Mouse (Mus musculus) myocyte (in vitro differentiated cells): ENCODE measurements around the gene Klb. TPM values are rescaled to one million over a fixed set of nuclear protein-coding genes. Genes with fewer than 3 reads are reported as not detected.

Source experiments
- H3K27me3 ChIP-seq: one replicate; pipeline ENCODE4 v1.6.1; 2011; ENCODE audit not compliant: control insufficient read depth, insufficient read depth, insufficient read length
- H3K36me3 ChIP-seq: one replicate; pipeline ENCODE4 v1.6.1; 2011; ENCODE audit not compliant: control insufficient read depth, insufficient read depth
- H3K4me2 ChIP-seq: one replicate; pipeline ENCODE4 v1.6.1; 2011; ENCODE audit warnings: low read depth, control low read depth
- H3K4me3 ChIP-seq: one replicate; pipeline ENCODE4 v1.5.1; 2011; ENCODE audit warnings: mild to moderate bottlenecking, control low read depth, moderate library complexity
- H3K79me2 ChIP-seq: one replicate; pipeline ENCODE4 v1.6.1; 2011; ENCODE audit not compliant: control insufficient read depth, insufficient read depth
- H3ac ChIP-seq: one replicate; pipeline ENCODE4 v1.6.1; 2011; ENCODE audit not compliant: control insufficient read depth, insufficient read length
- CEBPB ChIP-seq: IDR thresholded peaks from 2 replicates; pipeline ENCODE4 v1.6.1; 2011; ENCODE audit warnings: mild to moderate bottlenecking, moderate library complexity; ENCODE audit not compliant: poor library complexity, insufficient read depth, severe bottlenecking
- E2F4 ChIP-seq: IDR thresholded peaks from one replicate; pipeline ENCODE4 v1.6.1; 2011; ENCODE audit warnings: mild to moderate bottlenecking, control low read depth, moderate library complexity; ENCODE audit not compliant: insufficient read depth
- MAX ChIP-seq: IDR thresholded peaks from one replicate; pipeline ENCODE4 v1.6.1; 2011; ENCODE audit warnings: low read depth, mild to moderate bottlenecking, control low read depth
- MYOD1 ChIP-seq, 3 experiments: IDR thresholded peaks; one replicate each; pipeline ENCODE4 v1.6.1; 2011; ENCODE audit warnings: control low read depth in 2 of 3, low read depth in 2 of 3, mild to moderate bottlenecking in 2 of 3, moderate library complexity in 1 of 3; ENCODE audit not compliant: insufficient read length in 2 of 3, control insufficient read depth in 1 of 3
- MYOG ChIP-seq, 3 experiments: IDR thresholded peaks; one replicate each; pipeline ENCODE4 v1.6.1; 2011; ENCODE audit warnings: control low read depth in 2 of 3, low read depth in 2 of 3, mild to moderate bottlenecking in 2 of 3; ENCODE audit not compliant: insufficient read length in 2 of 3, control insufficient read depth in 1 of 3, insufficient read depth in 1 of 3
- POLR2A ChIP-seq: IDR thresholded peaks from one replicate; pipeline ENCODE4 v1.6.1; 2011; ENCODE audit warnings: low read depth, mild to moderate bottlenecking, control low read depth, moderate library complexity; ENCODE audit not compliant: insufficient read length
- POLR2AphosphoS2 ChIP-seq: IDR thresholded peaks from one replicate; pipeline ENCODE4 v1.6.1; 2011; ENCODE audit warnings: low read depth, control low read depth; ENCODE audit not compliant: insufficient read length
- REST ChIP-seq: IDR thresholded peaks from one replicate; pipeline ENCODE4 v1.6.1; 2011; ENCODE audit warnings: mild to moderate bottlenecking, control low read depth, moderate library complexity; ENCODE audit not compliant: insufficient read depth, insufficient read length
- SRF ChIP-seq: IDR thresholded peaks from one replicate; pipeline ENCODE4 v1.6.1; 2011; ENCODE audit warnings: low read depth; ENCODE audit not compliant: control insufficient read depth, insufficient read length
- TCF12 ChIP-seq: IDR thresholded peaks from one replicate; pipeline ENCODE4 v1.6.1; 2011; ENCODE audit warnings: mild to moderate bottlenecking, control low read depth; ENCODE audit not compliant: poor library complexity, insufficient read depth, severe bottlenecking
- TCF3 ChIP-seq: IDR thresholded peaks from one replicate; pipeline ENCODE4 v1.6.1; 2011; ENCODE audit warnings: low read depth, control low read depth; ENCODE audit not compliant: insufficient read length
- USF1 ChIP-seq: IDR thresholded peaks from one replicate; pipeline ENCODE4 v1.6.1; 2011; ENCODE audit warnings: low read depth, mild to moderate bottlenecking, control low read depth, moderate library complexity
- polyA plus RNA-seq: library from polyadenylated mRNA; unstranded; fragments of >200 nt; fragmentation: generic; extraction: Trizol; gene quantifications from one replicate; pipeline ENCODE4 v1.2.1, GENCODE M21; 2012; ENCODE audit warnings: missing spikeins

Gene Klb
- polyA plus RNA-seq, 1 experiment, result 0.01 TPM

GRCm38 (mm10) chr5:65334788-65335187 lies 13.3 kb upstream of the Klb start:
- Histone ChIP-seq H3K4me3 (peak overlapping the region; percentile 66), H3K4me2 (peak overlapping the region; percentile 76), H3ac (peak overlapping the region; percentile 59), H3K36me3 (no peaks in the 10 kb centered on the region), H3K79me2 (peaks cover 42% of the 10 kb centered on the region), H3K27me3 (no peaks in the 10 kb centered on the region)
- TF ChIP-seq POLR2A (no peak), TCF12 (no peak), USF1 (no peak), E2F4 (no peak), POLR2AphosphoS2 (no peak)

GRCm38 (mm10) chr5:65335298-65336074 lies 12.6 kb upstream of the Klb start, which contains the start of gene Rfc1:
Gene Rfc1, minus strand, starts transcription at chr5:65335670.
- Histone ChIP-seq H3K4me2 (peak within 1 kb of the TSS; percentile 76), H3K27me3 (no peaks in the 10 kb centered on the region), H3K4me3 (peak within 1 kb of the TSS; percentile 66), H3ac (peak within 1 kb of the TSS; percentile 59), H3K36me3 (no peaks in the 10 kb centered on the region), H3K79me2 (peaks cover 42% of the 10 kb centered on the region)
- TF ChIP-seq POLR2AphosphoS2, result peak; percentile 84
- no peak for TF ChIP-seq MYOD1 (IDR thresholded peaks at IDR 0.05; ENCODE audit: control insufficient read depth in 1 of 3, insufficient read length in 2 of 3, low read depth in 2 of 3)
- TF ChIP-seq MYOG (IDR thresholded peaks at IDR 0.05; ENCODE audit: control insufficient read depth in 1 of 3, insufficient read depth in 1 of 3, insufficient read length in 2 of 3, low read depth in 2 of 3), result peak in 1 of 3 experiments; percentile 17
- peak; percentile 88 for TF ChIP-seq POLR2A
- peak; percentile 80 for TF ChIP-seq E2F4
- peak; percentile 77 for TF ChIP-seq SRF
- TF ChIP-seq USF1, result no peak

- Histone ChIP-seq H3K4me3 (peak overlapping the region; percentile 66), H3ac (peak overlapping the region; percentile 59), H3K4me2 (peak overlapping the region; percentile 68), H3K36me3 (no peaks in the 10 kb centered on the region), H3K79me2 (peaks cover 38% of the 10 kb centered on the region), H3K27me3 (no peaks in the 10 kb centered on the region)
- TF ChIP-seq REST, result no peak
- no peak for TF ChIP-seq MYOG (IDR thresholded peaks at IDR 0.05; ENCODE audit: control insufficient read depth in 1 of 3, insufficient read depth in 1 of 3, insufficient read length in 2 of 3, low read depth in 2 of 3)
Observed at GRCm38 (mm10) chr5:65336075-65336355, 12.1 kb upstream of the Klb start.

DNA sequence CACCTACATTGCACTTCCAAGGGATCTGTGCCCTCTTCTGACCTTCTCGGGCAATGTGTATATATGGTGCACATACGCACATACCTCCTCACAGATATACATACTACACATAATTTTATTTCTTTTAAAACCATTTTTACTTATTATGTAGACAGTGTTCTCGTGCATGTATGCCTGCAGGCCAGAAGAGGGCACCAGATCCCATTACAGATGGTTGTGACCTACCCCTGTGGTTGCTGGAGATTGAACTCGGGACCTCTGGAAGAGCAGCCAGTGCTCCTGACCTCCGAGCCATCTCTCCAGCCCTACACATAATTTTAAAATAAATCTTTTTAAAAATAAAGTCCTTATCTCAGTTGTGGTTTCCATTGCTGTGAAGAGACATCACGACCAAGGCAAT lies 9.7 kb upstream of the Klb start:
- H3K79me2 ChIP-seq, result peaks cover 18% of the 10 kb centered on the region
- H3K4me2 ChIP-seq, result no peak overlapping the region
- H3ac ChIP-seq, result no peak overlapping the region
- no peaks in the 10 kb centered on the region for H3K36me3 ChIP-seq
- no peak overlapping the region for H3K4me3 ChIP-seq
- TF ChIP-seq E2F4 (no peak), MAX (no peak), TCF12 (no peak), MYOD1 (IDR thresholded peaks at IDR 0.05; ENCODE audit: control insufficient read depth in 1 of 3, insufficient read length in 2 of 3, low read depth in 2 of 3) (no peak)
- H3K27me3 ChIP-seq, result no peaks in the 10 kb centered on the region

- H3K4me3 ChIP-seq, result no peak overlapping the region
- peaks cover under 1% of the 10 kb centered on the region for H3K79me2 ChIP-seq
- no peaks in the 10 kb centered on the region for H3K36me3 ChIP-seq
- no peak overlapping the region for H3K4me2 ChIP-seq
- no peak overlapping the region for H3ac ChIP-seq
- TF ChIP-seq SRF, result no peak
- TF ChIP-seq TCF12, result no peak
- TF ChIP-seq USF1, result no peak
- no peak for TF ChIP-seq POLR2A
- no peak for TF ChIP-seq MYOG (IDR thresholded peaks at IDR 0.05; ENCODE audit: control insufficient read depth in 1 of 3, insufficient read depth in 1 of 3, insufficient read length in 2 of 3, low read depth in 2 of 3)
- TF ChIP-seq MAX, result no peak
- TF ChIP-seq CEBPB, result no peak
- no peak for TF ChIP-seq MYOD1 (IDR thresholded peaks at IDR 0.05; ENCODE audit: control insufficient read depth in 1 of 3, insufficient read length in 2 of 3, low read depth in 2 of 3)
- no peak for TF ChIP-seq TCF3
- no peak for TF ChIP-seq REST
- TF ChIP-seq E2F4, result no peak
- TF ChIP-seq POLR2AphosphoS2, result no peak
- no peaks in the 10 kb centered on the region for H3K27me3 ChIP-seq
Observed at GRCm38 (mm10) chr5:65340167-65340566, 7.9 kb upstream of the Klb start.
